Mouse (Mus musculus) heart, embryonic 11.5 days (tissue): ENCODE data around the gene Fiz1. TPM values are rescaled to one million over a fixed set of nuclear protein-coding genes. Genes with fewer than 3 reads are reported as not detected.

ENCODE experiments used
- ATAC-seq: fragments of 200-750 bp; cut with Nextera tagmentation; replicated peaks from 2 replicates; pipeline ENCODE4 v1.8.0; 2017; ENCODE audit warnings: moderate library complexity; ENCODE audit not compliant: insufficient number of reproducible peaks, low FRiP score, low TSS enrichment
- H3K27ac ChIP-seq: fragments of 300-500 bp; sonication (generic); 2 replicates; pipeline ENCODE4 v1.5.1; 2014; ENCODE audit warnings: mild to moderate bottlenecking, low read depth, low read length
- H3K27me3 ChIP-seq: fragments of 300-500 bp; sonication (generic); 2 replicates; pipeline ENCODE4 v1.6.1; 2014; ENCODE audit warnings: mild to moderate bottlenecking, low read length, mixed read lengths; ENCODE audit not compliant: control insufficient read depth, insufficient read depth
- H3K36me3 ChIP-seq: fragments of 300-500 bp; sonication (generic); 2 replicates; pipeline ENCODE4 v1.6.1; 2014; ENCODE audit warnings: mild to moderate bottlenecking, low read length, moderate library complexity, mixed read lengths; ENCODE audit not compliant: control insufficient read depth, insufficient read depth
- H3K4me1 ChIP-seq: fragments of 300-500 bp; sonication (generic); 2 replicates; pipeline ENCODE4 v1.6.1; 2014; ENCODE audit warnings: low read length; ENCODE audit not compliant: control insufficient read depth, insufficient read depth
- H3K4me2 ChIP-seq: fragments of 300-500 bp; sonication (generic); 2 replicates; pipeline ENCODE4 v1.6.1; 2014; ENCODE audit warnings: mild to moderate bottlenecking, moderate library complexity
- H3K4me3 ChIP-seq: fragments of 300-500 bp; sonication (generic); 2 replicates; pipeline ENCODE4 v1.5.1; 2014; ENCODE audit warnings: low read depth, low read length
- H3K9ac ChIP-seq: fragments of 300-500 bp; sonication (generic); 2 replicates; pipeline ENCODE4 v1.6.1; 2014; ENCODE audit warnings: mild to moderate bottlenecking, low read depth, low read length, moderate library complexity
- H3K9me3 ChIP-seq: fragments of 300-500 bp; sonication (generic); replicated peaks from 2 replicates; pipeline ENCODE4 v1.6.1; 2016; ENCODE audit warnings: low read length; ENCODE audit not compliant: control insufficient read depth
- WGBS: fragments of 180-500 bp; shearing (Covaris S2); extraction: QIAGEN DNeasy Blood & Tissue Kit; methylation state at CpG from one replicate; pipeline ENCODE4 v1.1.7; 2014; ENCODE audit not compliant: insufficient replicate concordance; 5-methylcytosine and 5-hydroxymethylcytosine counted together
- polyA plus RNA-seq: library from polyadenylated mRNA; unstranded; fragments of >200 nt; fragmentation: Nextera tagmentation; extraction: Ambion mirVana; gene quantifications from 2 replicates; pipeline ENCODE4 v1.2.1, GENCODE M21; 2014

The Fiz1 gene
- polyA plus RNA-seq, 1 experiment from 2014 or later, result 25.5 TPM

- Histone ChIP-seq H3K27ac (no peak overlapping the region), H3K9ac (no peak overlapping the region), H3K4me1 (peaks cover 3% of the 10 kb centered on the region; the same call in 1 of the 2 replicates), H3K27me3 (no peaks in the 10 kb centered on the region), H3K4me2 (no peak overlapping the region), H3K36me3 (no peaks in the 10 kb centered on the region), H3K4me3 (no peak overlapping the region), H3K9me3 (no peaks in the 10 kb centered on the region)
- 65% methylated on average over 5 of the region's 5 CpGs for WGBS
- no peak for ATAC-seq
These were observed 51.0 kb downstream of the Fiz1 start for GRCm38 (mm10) chr7:4963527-4963926.

- Histone ChIP-seq H3K4me1 (peaks cover 10% of the 10 kb centered on the region), H3K9me3 (no peaks in the 10 kb centered on the region), H3K27ac (no peak overlapping the region), H3K36me3 (no peaks in the 10 kb centered on the region), H3K4me2 (no peak overlapping the region), H3K4me3 (no peak overlapping the region), H3K27me3 (no peaks in the 10 kb centered on the region), H3K9ac (no peak overlapping the region)
- 75% methylated on average over 10 of the region's 10 CpGs for WGBS
- ATAC-seq, result no peak
These were observed 57.1 kb downstream of the Fiz1 start for GRCm38 (mm10) chr7:4957361-4957760.

Other genes starting within 250 kb of the Fiz1 start
- not detected in 2 replicates for gene Fam71e2, start 243.4 kb downstream of the Fiz1 start, polyA plus RNA-seq
- not detected in 2 replicates for gene Il11, start 231.8 kb downstream of the Fiz1 start, polyA plus RNA-seq
- gene Tmem190, start 231.8 kb downstream of the Fiz1 start, polyA plus RNA-seq, result not detected in 2 replicates
- 2.2 and 2.4 TPM in 2 replicates for gene Tmem238, start 225.0 kb downstream of the Fiz1 start, polyA plus RNA-seq
- 143 and 156 TPM in 2 replicates for gene Rpl28, start 221.8 kb downstream of the Fiz1 start, polyA plus RNA-seq
- 317 and 378 TPM in 2 replicates for gene Ube2s, start 202.1 kb downstream of the Fiz1 start, polyA plus RNA-seq
- gene Shisa7, start 170.0 kb downstream of the Fiz1 start, polyA plus RNA-seq, result 0.09 TPM in 1 of 2 replicates, not detected in the other
- gene Isoc2b, start 144.4 kb downstream of the Fiz1 start, polyA plus RNA-seq, result 2.9 and 3.3 TPM in 2 replicates
- gene Isoc2a, start 137.5 kb downstream of the Fiz1 start, polyA plus RNA-seq, result 0.59 and 1.1 TPM in 2 replicates
- gene Gm36210, start 108.2 kb downstream of the Fiz1 start, polyA plus RNA-seq, result 0.17 and 0.20 TPM in 2 replicates
- 2.6 and 2.8 TPM in 2 replicates for gene Zfp628, start 99.5 kb downstream of the Fiz1 start, polyA plus RNA-seq
- 4.7 and 5.0 TPM in 2 replicates for gene Nat14, start 92.7 kb downstream of the Fiz1 start, polyA plus RNA-seq
- gene Ssc5d, start 88.9 kb downstream of the Fiz1 start, polyA plus RNA-seq, result 0.53 and 1.1 TPM in 2 replicates
- gene Sbk2, start 50.3 kb downstream of the Fiz1 start, polyA plus RNA-seq, result 3.3 and 5.4 TPM in 2 replicates
- 0.44 and 0.49 TPM in 2 replicates for gene Sbk3, start 43.5 kb downstream of the Fiz1 start, polyA plus RNA-seq
- gene Zfp579, start 18.5 kb downstream of the Fiz1 start, polyA plus RNA-seq, result 32.5 and 38.8 TPM in 2 replicates
- gene Zfp524, start 282 bp downstream of the Fiz1 start, polyA plus RNA-seq, result 10.2 and 11.0 TPM in 2 replicates
- 0.89 TPM in 1 of 2 replicates, not detected in the other for gene Gm44973, start 799 bp upstream of the Fiz1 start, polyA plus RNA-seq
- 3.4 and 5.5 TPM in 2 replicates for gene Zfp865, start 5.7 kb upstream of the Fiz1 start, polyA plus RNA-seq
- gene Ccdc106, start 5.9 kb upstream of the Fiz1 start, polyA plus RNA-seq, result 1.5 and 2.9 TPM in 2 replicates
- not detected in 2 replicates for gene 4632433K11Rik, start 19.4 kb upstream of the Fiz1 start, polyA plus RNA-seq
- gene Zfp784, start 23.7 kb upstream of the Fiz1 start, polyA plus RNA-seq, result 3.4 and 4.2 TPM in 2 replicates
- 14.7 and 17.8 TPM in 2 replicates for gene Zfp580, start 36.8 kb upstream of the Fiz1 start, polyA plus RNA-seq
- 84.0 and 85.5 TPM in 2 replicates for gene U2af2, start 47.4 kb upstream of the Fiz1 start, polyA plus RNA-seq
- 47.0 and 48.1 TPM in 2 replicates for gene Epn1, start 65.5 kb upstream of the Fiz1 start, polyA plus RNA-seq
- not detected in 2 replicates for gene Rfpl4, start 102.3 kb upstream of the Fiz1 start, polyA plus RNA-seq
- 1.3 and 1.8 TPM in 2 replicates for gene Rasl2-9, start 111.3 kb upstream of the Fiz1 start, polyA plus RNA-seq
- not detected in 2 replicates for gene Vmn1r55, start 135.0 kb upstream of the Fiz1 start, polyA plus RNA-seq
- gene Vmn1r56, start 182.1 kb upstream of the Fiz1 start, polyA plus RNA-seq, result not detected in 2 replicates
- gene Vmn1r57, start 203.8 kb upstream of the Fiz1 start, polyA plus RNA-seq, result not detected in 2 replicates